Mouse (Mus musculus): Measurements from ENCODE around the gene Wfdc5. TPM values are rescaled to one million over a fixed set of nuclear protein-coding genes. Genes with fewer than 3 reads are reported as not detected.

Wfdc5 gene
- polyA plus RNA-seq, 2 experiments, result not detected

DNA sequence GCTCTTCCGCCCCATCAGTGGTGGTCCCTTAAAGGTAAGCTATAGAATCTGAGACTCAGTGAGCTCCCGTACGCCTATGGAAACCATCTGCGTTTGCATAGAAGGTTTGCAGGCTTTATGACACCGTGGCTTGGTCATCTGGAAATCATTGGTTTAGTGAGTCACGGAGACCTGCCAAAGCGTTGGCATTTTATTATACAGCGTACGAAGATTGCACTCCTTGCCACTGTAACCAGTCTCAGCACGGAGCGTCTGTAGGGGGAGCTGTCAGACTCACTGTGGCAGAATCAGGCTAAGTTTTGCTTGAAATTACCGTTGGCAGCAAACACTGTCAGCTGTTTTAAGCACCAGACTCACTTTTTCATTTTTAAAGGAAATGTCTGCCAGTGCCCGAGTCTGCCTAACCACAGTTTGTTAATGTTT, 56.0 kb downstream of the Wfdc5 start:
- TF ChIP-seq EP300 (IDR thresholded peaks at IDR 0.05; ENCODE audit: low read depth), result no peak
- TF ChIP-seq CTCF (IDR thresholded peaks at IDR 0.05; ENCODE audit: low read depth), result peak; percentile 30; the same call in 1 of the 2 replicates
- Histone ChIP-seq H3K4me3 (ENCODE audit: insufficient read depth in 1 of 2, low read depth in 2 of 2, low read length in 2 of 2) (no peak overlapping the region), H3K36me3 (replicated peaks; ENCODE audit: control insufficient read depth, insufficient read depth, low read depth) (no peaks in the 10 kb centered on the region), H3K4me2 (ENCODE audit: low read depth) (no peak overlapping the region), H3K9me3 (ENCODE audit: control insufficient read depth, low read length) (no peaks in the 10 kb centered on the region), H3K9ac (replicated peaks) (no peak overlapping the region), H3K27ac (no peak overlapping the region), H3K4me1 (replicated peaks; ENCODE audit: control insufficient read depth in 2 of 2, insufficient read depth in 2 of 2, low read length in 1 of 2) (no peaks in the 10 kb centered on the region), H3K27me3 (ENCODE audit: control insufficient read depth, insufficient read depth, low read length) (no peaks in the 10 kb centered on the region)
- ATAC-seq (ENCODE audit: insufficient read depth), result no peak
- DNase-seq (ENCODE audit: low read depth in 3 of 3, low spot score in 3 of 3), result no peak
- WGBS (ENCODE audit: insufficient replicate concordance), result 80% methylated on average over 13 of the region's 13 CpGs

Other genes starting within 250 kb of the Wfdc5 start
- 20.2 and 32.3 TPM in 2 replicates for gene Ywhab, start 187.8 kb downstream of the Wfdc5 start, polyA plus RNA-seq (2012; rRNA removed)
- 79.6 and 88.4 TPM in 2 replicates for gene Ywhab, start 187.8 kb downstream of the Wfdc5 start, polyA plus RNA-seq (2014; fragmentation: Nextera tagmentation; extraction: Ambion mirVana)
- 0.22 and 0.29 TPM in 2 replicates for gene Pabpc1l, start 157.3 kb downstream of the Wfdc5 start, polyA plus RNA-seq (2012; rRNA removed)
- gene Pabpc1l, start 157.3 kb downstream of the Wfdc5 start, polyA plus RNA-seq (2014; fragmentation: Nextera tagmentation; extraction: Ambion mirVana), result not detected in 2 replicates
- gene Stk4, start 112.4 kb downstream of the Wfdc5 start, polyA plus RNA-seq (2012; rRNA removed), result 8.0 and 11.8 TPM in 2 replicates
- 19.6 and 21.7 TPM in 2 replicates for gene Stk4, start 112.4 kb downstream of the Wfdc5 start, polyA plus RNA-seq (2014; fragmentation: Nextera tagmentation; extraction: Ambion mirVana)
- gene Tomm34, start 111.6 kb downstream of the Wfdc5 start, polyA plus RNA-seq (2012; rRNA removed), result 10.1 and 11.6 TPM in 2 replicates
- gene Tomm34, start 111.6 kb downstream of the Wfdc5 start, polyA plus RNA-seq (2014; fragmentation: Nextera tagmentation; extraction: Ambion mirVana), result 16.0 and 19.0 TPM in 2 replicates
- gene Kcns1, start 11.6 kb downstream of the Wfdc5 start, polyA plus RNA-seq (2012; rRNA removed), result 0.01 and 0.02 TPM in 2 replicates
- gene Kcns1, start 11.6 kb downstream of the Wfdc5 start, polyA plus RNA-seq (2014; fragmentation: Nextera tagmentation; extraction: Ambion mirVana), result not detected in 2 replicates
- gene Wfdc12, start 7.9 kb upstream of the Wfdc5 start, polyA plus RNA-seq (2012; rRNA removed), result not detected in 2 replicates
- gene Wfdc12, start 7.9 kb upstream of the Wfdc5 start, polyA plus RNA-seq (2014; fragmentation: Nextera tagmentation; extraction: Ambion mirVana), result not detected in 2 replicates
- not detected in 2 replicates for gene Wfdc15a, start 17.4 kb upstream of the Wfdc5 start, polyA plus RNA-seq (2012; rRNA removed)
- gene Wfdc15a, start 17.4 kb upstream of the Wfdc5 start, polyA plus RNA-seq (2014; fragmentation: Nextera tagmentation; extraction: Ambion mirVana), result not detected in 2 replicates
- gene Wfdc15b, start 38.9 kb upstream of the Wfdc5 start, polyA plus RNA-seq (2012; rRNA removed), result 0.11 and 0.13 TPM in 2 replicates
- not detected in 2 replicates for gene Wfdc15b, start 38.9 kb upstream of the Wfdc5 start, polyA plus RNA-seq (2014; fragmentation: Nextera tagmentation; extraction: Ambion mirVana)
- gene Svs2, start 55.7 kb upstream of the Wfdc5 start, polyA plus RNA-seq (2012; rRNA removed), result not detected in 2 replicates
- gene Svs2, start 55.7 kb upstream of the Wfdc5 start, polyA plus RNA-seq (2014; fragmentation: Nextera tagmentation; extraction: Ambion mirVana), result not detected in 2 replicates
- gene Svs3b, start 73.9 kb upstream of the Wfdc5 start, polyA plus RNA-seq (2012; rRNA removed), result not detected in 2 replicates
- not detected in 2 replicates for gene Svs3b, start 73.9 kb upstream of the Wfdc5 start, polyA plus RNA-seq (2014; fragmentation: Nextera tagmentation; extraction: Ambion mirVana)
- not detected in 2 replicates for gene Svs4, start 95.7 kb upstream of the Wfdc5 start, polyA plus RNA-seq (2012; rRNA removed)
- not detected in 2 replicates for gene Svs4, start 95.7 kb upstream of the Wfdc5 start, polyA plus RNA-seq (2014; fragmentation: Nextera tagmentation; extraction: Ambion mirVana)
- gene Svs3a, start 106.5 kb upstream of the Wfdc5 start, polyA plus RNA-seq (2012; rRNA removed), result not detected in 2 replicates
- gene Svs3a, start 106.5 kb upstream of the Wfdc5 start, polyA plus RNA-seq (2014; fragmentation: Nextera tagmentation; extraction: Ambion mirVana), result not detected in 2 replicates
- gene Svs6, start 134.0 kb upstream of the Wfdc5 start, polyA plus RNA-seq (2012; rRNA removed), result not detected in 2 replicates
- not detected in 2 replicates for gene Svs6, start 134.0 kb upstream of the Wfdc5 start, polyA plus RNA-seq (2014; fragmentation: Nextera tagmentation; extraction: Ambion mirVana)
- gene Svs5, start 150.0 kb upstream of the Wfdc5 start, polyA plus RNA-seq (2012; rRNA removed), result not detected in 2 replicates
- not detected in 2 replicates for gene Svs5, start 150.0 kb upstream of the Wfdc5 start, polyA plus RNA-seq (2014; fragmentation: Nextera tagmentation; extraction: Ambion mirVana)
- 5.0 and 10.1 TPM in 2 replicates for gene Slpi, start 206.4 kb upstream of the Wfdc5 start, polyA plus RNA-seq (2012; rRNA removed)
- 19.9 and 20.8 TPM in 2 replicates for gene Slpi, start 206.4 kb upstream of the Wfdc5 start, polyA plus RNA-seq (2014; fragmentation: Nextera tagmentation; extraction: Ambion mirVana)
- 0.06 and 0.08 TPM in 2 replicates for gene Rbpjl, start 220.4 kb upstream of the Wfdc5 start, polyA plus RNA-seq (2012; rRNA removed)
- 0.05 TPM in 1 of 2 replicates, not detected in the other for gene Rbpjl, start 220.4 kb upstream of the Wfdc5 start, polyA plus RNA-seq (2014; fragmentation: Nextera tagmentation; extraction: Ambion mirVana)
- gene Matn4, start 222.4 kb upstream of the Wfdc5 start, polyA plus RNA-seq (2012; rRNA removed), result 0.16 and 0.44 TPM in 2 replicates
- not detected in 2 replicates for gene Matn4, start 222.4 kb upstream of the Wfdc5 start, polyA plus RNA-seq (2014; fragmentation: Nextera tagmentation; extraction: Ambion mirVana)

Data from liver, embryonic 14.5 days (tissue).